8 mouse cellular contexts compared by ENCODE assay signal in the genomic region with DNA sequence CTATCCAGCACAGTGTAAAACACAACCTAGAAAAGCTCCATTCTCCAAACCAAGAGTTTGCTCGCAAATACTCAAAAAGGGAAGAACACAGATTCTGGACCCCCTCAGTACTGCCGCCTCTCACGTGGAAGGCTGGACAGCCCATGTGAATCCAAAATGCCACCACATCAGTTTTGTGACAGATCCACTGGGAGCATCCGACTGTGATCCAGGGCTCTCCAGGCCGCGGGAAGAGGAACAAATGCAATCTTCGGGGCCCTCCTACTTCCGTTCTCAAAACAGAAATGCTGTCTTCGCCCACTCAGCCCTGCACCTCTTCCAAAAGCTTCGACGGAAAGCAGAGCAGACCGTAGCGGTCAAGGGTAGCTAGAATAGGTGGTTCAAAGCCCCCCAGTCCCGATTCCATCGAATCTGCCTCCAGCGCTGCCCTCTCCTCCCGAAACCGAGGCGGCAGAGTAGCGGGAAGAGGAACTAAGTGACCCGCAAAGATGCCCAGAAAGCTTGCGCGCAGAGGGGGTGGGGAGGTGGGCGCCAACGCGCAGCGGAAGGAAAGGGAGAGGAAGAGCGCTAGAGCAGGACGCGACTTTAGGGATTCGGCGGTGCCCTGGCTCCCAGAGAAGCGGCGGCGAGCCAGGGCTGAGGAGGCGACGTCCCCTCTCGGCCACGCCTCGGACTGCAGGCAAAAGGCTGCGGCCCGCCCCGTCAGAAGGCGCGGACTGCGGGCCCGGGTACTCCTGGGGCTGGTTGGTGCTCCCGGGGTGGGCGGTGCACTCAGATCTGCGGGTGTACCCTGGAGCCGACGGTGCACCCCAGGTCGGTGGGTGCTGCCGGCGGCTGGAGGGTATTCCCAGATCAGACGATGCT. TPM values are rescaled to one million over a fixed set of nuclear protein-coding genes. Genes with fewer than 3 reads are reported as not detected.
DNase-seq lines count a peak whose midpoint lies in the region; ATAC-seq lines count a peak whose summit lies in the region.

No protein-coding gene starts in this region.

- peaks cover 4% of the 10 kb centered on the region for H3K4me1 ChIP-seq in brown adipose tissue, adult 24 weeks (ENCODE audit: control insufficient read depth, insufficient read depth, insufficient read length, low read length)
- peaks cover 3% of the 10 kb centered on the region; the same call in 1 of the 2 replicates for H3K4me1 ChIP-seq in forebrain, embryonic 11.5 days (replicated peaks; ENCODE audit: control insufficient read depth, insufficient read depth, low read length)
- H3K4me1 ChIP-seq in heart, embryonic 16.5 days (ENCODE audit: control insufficient read depth, insufficient read depth, low read length) = peaks cover 16% of the 10 kb centered on the region
- H3K4me1 ChIP-seq in liver, embryonic 16.5 days (ENCODE audit: control insufficient read depth, low read depth, low read length) = peaks cover 4% of the 10 kb centered on the region
- peaks cover 31% of the 10 kb centered on the region for H3K4me1 ChIP-seq in neural tube, embryonic 13.5 days (replicated peaks)

- no peaks in the 10 kb centered on the region for H3K9me3 ChIP-seq in forebrain, embryonic 11.5 days (ENCODE audit: control insufficient read depth, low read length)
- H3K9me3 ChIP-seq in heart, embryonic 16.5 days (replicated peaks; ENCODE audit: control insufficient read depth, low read length) = no peaks in the 10 kb centered on the region
- H3K9me3 ChIP-seq in liver, embryonic 16.5 days (replicated peaks; ENCODE audit: control insufficient read depth, low read length) = no peaks in the 10 kb centered on the region
- no peaks in the 10 kb centered on the region for H3K9me3 ChIP-seq in neural tube, embryonic 13.5 days

- DNase-seq in CD4-positive helper T cell, adult 2 months (ENCODE audit: low read depth, low spot score) = peak; percentile 64
- peak; percentile 81 for DNase-seq in forebrain, embryonic 11.5 days (ENCODE audit: low spot score)
- DNase-seq in kidney, postnatal 36 days = peak; percentile 59 to 75
- peak; percentile 69 for DNase-seq in telencephalon, adult 2 months (ENCODE audit: low read depth, low spot score)

- no peaks in the 10 kb centered on the region for H3K36me3 ChIP-seq in forebrain, embryonic 11.5 days (ENCODE audit: control insufficient read depth, insufficient read depth, low read length)
- H3K36me3 ChIP-seq in heart, embryonic 16.5 days (ENCODE audit: control insufficient read depth, insufficient read depth) = no peaks in the 10 kb centered on the region
- no peaks in the 10 kb centered on the region for H3K36me3 ChIP-seq in liver, embryonic 16.5 days (ENCODE audit: control insufficient read depth, insufficient read depth)
- no peaks in the 10 kb centered on the region for H3K36me3 ChIP-seq in neural tube, embryonic 13.5 days

- WGBS in forebrain, embryonic 11.5 days = under 1% methylated on average over 56 of the region's 56 CpGs
- WGBS in heart, embryonic 16.5 days = under 1% methylated on average over 51 of the region's 56 CpGs
- WGBS in liver, embryonic 16.5 days (ENCODE audit: insufficient replicate concordance) = under 1% methylated on average over 56 of the region's 56 CpGs
- WGBS in neural tube, embryonic 13.5 days = under 1% methylated on average over 54 of the region's 56 CpGs

- H3K27me3 ChIP-seq in forebrain, embryonic 11.5 days (ENCODE audit: control insufficient read depth, insufficient read depth, low read length) = no peaks in the 10 kb centered on the region
- no peaks in the 10 kb centered on the region for H3K27me3 ChIP-seq in heart, embryonic 16.5 days (ENCODE audit: control insufficient read depth, insufficient read depth, low read length)
- H3K27me3 ChIP-seq in liver, embryonic 16.5 days (ENCODE audit: control insufficient read depth, insufficient read depth, low read depth, low read length) = no peaks in the 10 kb centered on the region
- H3K27me3 ChIP-seq in neural tube, embryonic 13.5 days = no peaks in the 10 kb centered on the region

- H3K9ac ChIP-seq in forebrain, embryonic 11.5 days (ENCODE audit: low read length) = peak overlapping the region; percentile 90
- H3K9ac ChIP-seq in heart, embryonic 16.5 days (ENCODE audit: low read length) = peak overlapping the region; percentile 94
- peak overlapping the region; percentile 90 for H3K9ac ChIP-seq in liver, embryonic 16.5 days (ENCODE audit: low read depth, low read length)
- peak overlapping the region; percentile 95 for H3K9ac ChIP-seq in neural tube, embryonic 13.5 days

- peak overlapping the region; percentile 79 for H3K4me3 ChIP-seq in brown adipose tissue, adult 24 weeks (ENCODE audit: insufficient read depth, low read depth, low read length)
- peak overlapping the region; percentile 90 for H3K4me3 ChIP-seq in forebrain, embryonic 11.5 days (ENCODE audit: low read depth, low read length)
- peak overlapping the region; percentile 88 for H3K4me3 ChIP-seq in heart, embryonic 16.5 days (ENCODE audit: low read length)
- H3K4me3 ChIP-seq in liver, embryonic 16.5 days (ENCODE audit: low read depth, low read length) = peak overlapping the region; percentile 85
- peak overlapping the region; percentile 99 for H3K4me3 ChIP-seq in neural tube, embryonic 13.5 days

- peak; percentile 55 for ATAC-seq in forebrain, embryonic 11.5 days (replicated peaks; ENCODE audit: low FRiP score)
- no peak; the same call in none of the 2 replicates for ATAC-seq in heart, embryonic 16.5 days (replicated peaks; ENCODE audit: extremely low read depth, insufficient read depth, low FRiP score)
- peak; percentile 28 for ATAC-seq in liver, embryonic 16.5 days (ENCODE audit: low read depth)
- peak; percentile 56 for ATAC-seq in neural tube, embryonic 13.5 days (ENCODE audit: low read depth)

- peak overlapping the region; percentile 83 for H3K27ac ChIP-seq in brown adipose tissue, adult 24 weeks (replicated peaks; ENCODE audit: low read depth, low read length)
- H3K27ac ChIP-seq in forebrain, embryonic 11.5 days (ENCODE audit: low read depth, low read length) = peak overlapping the region; percentile 80
- peak overlapping the region; percentile 92 for H3K27ac ChIP-seq in heart, embryonic 16.5 days (ENCODE audit: low read length)
- peak overlapping the region; percentile 90 for H3K27ac ChIP-seq in liver, embryonic 16.5 days (ENCODE audit: low read length)
- H3K27ac ChIP-seq in neural tube, embryonic 13.5 days (replicated peaks) = peak overlapping the region; percentile 95

- peak overlapping the region; percentile 87 for H3K4me2 ChIP-seq in forebrain, embryonic 11.5 days (ENCODE audit: low read depth, low read length, severe bottlenecking)
- H3K4me2 ChIP-seq in heart, embryonic 16.5 days (ENCODE audit: low read depth, low read length) = peak overlapping the region; percentile 81
- H3K4me2 ChIP-seq in liver, embryonic 16.5 days (ENCODE audit: low read depth, low read length) = peak overlapping the region; percentile 62
- H3K4me2 ChIP-seq in neural tube, embryonic 13.5 days = peak overlapping the region; percentile 68

RNA-seq across cellular contexts. Expression of a gene that starts 0.9 kb away (rescaled TPM):
- polyA plus RNA-seq in brown adipose tissue, adult 24 weeks (2012; ENCODE audit: insufficient read depth, insufficient read length, missing spikeins) = 9.5 TPM in 2 replicates
- polyA plus RNA-seq in forebrain, embryonic 11.5 days (2014; fragmentation: Nextera tagmentation; extraction: Ambion mirVana) = 24.8 and 29.5 TPM in 2 replicates
- polyA plus RNA-seq in heart, embryonic 16.5 days (2015; fragmentation: Nextera tagmentation; extraction: Ambion mirVana) = 10.6 and 12.8 TPM in 2 replicates
- polyA plus RNA-seq in liver, embryonic 16.5 days (2015; fragmentation: Nextera tagmentation; extraction: Ambion mirVana) = 5.6 and 5.9 TPM in 2 replicates
- polyA plus RNA-seq in neural tube, embryonic 13.5 days (2015; fragmentation: Nextera tagmentation; extraction: Ambion mirVana) = 12.1 and 14.6 TPM in 2 replicates
